Mouse (Mus musculus) c-Kit-negative CD71-positive TER-119-positive erythroid progenitor cells, embryonic 14.5 days (primary cell): Measurements from ENCODE around the gene Tor3a.
"Not testable (repeated sequence)": the region's sequence is repeated elsewhere in the genome, so short reads cannot be mapped to it uniquely, and the experiment has no call there.

Experiments
- DNase-seq: peaks from one replicate; pipeline ENCODE4 v3.0.0-alpha.2; 2013; ENCODE audit warnings: low read depth, low spot score

The Tor3a gene

DNA sequence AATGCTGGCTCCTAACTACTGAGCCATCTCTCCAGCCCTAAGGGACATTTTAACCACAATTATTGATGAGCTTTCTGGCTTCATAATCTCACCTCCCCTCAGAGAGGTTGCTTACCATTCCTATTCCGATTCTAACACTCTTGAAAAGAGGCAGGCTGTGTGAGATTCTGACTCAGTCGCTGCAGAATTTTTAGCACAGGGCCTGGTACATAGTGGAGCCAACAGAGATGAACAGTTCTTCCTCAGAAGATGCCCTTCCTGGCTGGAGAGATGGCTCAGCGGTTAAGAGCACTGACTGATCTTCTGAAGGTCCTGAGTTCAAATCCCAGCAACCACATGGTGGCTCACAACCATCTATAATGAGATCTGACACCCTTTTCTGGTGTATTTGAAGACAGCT, 2.2 kb downstream of the Tor3a start:
- DNase-seq: no peak

DNA sequence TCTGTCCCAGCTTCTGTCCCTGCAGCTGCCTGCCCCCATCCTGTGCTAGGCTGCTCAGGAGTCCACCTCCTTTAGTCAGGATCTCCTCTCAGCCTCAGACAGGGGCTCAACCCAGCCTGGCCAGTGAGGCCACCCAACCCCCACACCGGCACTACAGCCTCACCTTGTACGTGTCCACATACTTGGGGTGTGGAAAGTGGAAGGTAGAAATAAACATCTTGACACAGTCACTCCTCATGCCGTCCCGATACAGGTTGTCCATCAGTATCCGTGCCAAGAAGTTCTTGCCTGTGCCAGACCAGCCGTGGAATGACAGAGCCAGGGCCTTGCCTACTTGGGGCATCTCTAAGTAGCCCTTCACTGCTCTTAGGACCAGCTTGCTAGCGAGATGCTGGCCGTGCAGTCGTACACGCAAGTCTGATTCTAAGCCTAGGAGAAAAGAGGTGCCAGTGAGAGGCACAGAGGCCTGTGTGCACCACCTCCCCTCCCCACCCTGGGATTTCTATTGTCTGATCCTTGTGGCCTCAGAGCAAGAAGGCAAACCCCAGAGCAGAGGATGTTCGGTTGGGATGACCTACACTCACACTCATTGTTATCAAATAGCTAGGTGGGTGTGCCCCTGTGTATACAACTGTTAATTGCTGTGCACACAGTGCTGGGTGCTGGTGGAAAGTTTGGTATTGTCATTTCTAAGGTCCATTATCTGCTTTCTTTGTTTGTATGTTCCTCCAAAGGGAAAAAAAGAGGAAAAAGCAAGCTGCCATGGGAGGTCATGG, 4.8 kb downstream of the Tor3a start:
- DNase-seq: no peak

- no peak for DNase-seq
Measured at GRCm38 (mm10) chr1:156668602-156669001, 5.6 kb downstream of the Tor3a start.

- no peak for DNase-seq
Measured at GRCm38 (mm10) chr1:156667141-156667926, 6.8 kb downstream of the Tor3a start.

GRCm38 (mm10) chr1:156665777-156666176, 8.4 kb downstream of the Tor3a start:
- DNase-seq: no peak

DNA sequence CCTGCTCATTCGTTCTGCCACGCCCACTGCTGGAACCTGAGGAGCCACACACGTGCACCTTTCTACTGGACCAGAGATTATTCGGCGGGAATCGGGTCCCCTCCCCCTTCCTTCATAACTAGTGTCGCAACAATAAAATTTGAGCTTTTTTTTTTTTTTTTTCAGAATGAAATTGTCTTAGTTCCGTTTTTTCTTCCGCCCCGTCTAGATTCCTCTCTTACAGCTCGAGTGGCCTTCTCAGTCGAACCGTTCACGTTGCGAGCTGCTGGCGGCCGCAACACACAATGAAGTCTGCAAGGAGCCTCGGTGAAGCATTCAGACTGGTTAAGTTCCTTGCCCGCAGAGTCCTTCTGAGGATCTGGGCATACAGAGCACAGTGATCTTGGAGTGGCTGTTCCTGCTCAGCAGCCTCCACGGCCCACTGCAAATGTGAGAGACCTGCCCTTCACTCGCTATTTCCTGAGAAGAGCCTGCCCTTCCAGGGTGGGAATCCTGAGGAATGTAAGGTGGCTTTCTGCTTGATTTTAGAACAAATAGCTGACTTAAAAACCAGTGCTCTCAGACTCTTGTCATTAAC, 13.4 kb downstream of the Tor3a start:
- DNase-seq: not testable (repeated sequence)

GRCm38 (mm10) chr1:156659906-156660659, 14.1 kb downstream of the Tor3a start:
- no peak for DNase-seq

DNA sequence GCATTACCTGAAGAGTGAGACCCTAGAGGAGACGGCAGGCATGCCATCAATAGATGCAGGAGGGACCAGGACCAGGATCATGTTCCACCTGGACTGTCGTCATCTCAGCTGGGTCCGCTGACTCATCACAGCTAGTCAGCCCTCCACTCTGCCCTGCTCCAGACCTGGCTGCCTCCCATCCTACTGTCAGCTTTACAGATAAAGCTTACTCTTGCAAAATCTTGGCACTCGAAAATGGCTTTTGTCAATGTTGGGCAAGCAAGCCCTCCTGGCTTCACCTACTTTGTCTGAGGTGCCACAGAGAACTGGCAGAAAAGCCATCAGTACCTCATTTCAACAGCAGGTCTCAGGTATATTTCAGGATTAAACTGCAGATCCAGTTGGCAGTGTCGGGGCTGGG, 15.5 kb downstream of the Tor3a start:
- no peak for DNase-seq

GRCm38 (mm10) chr1:156657523-156657922, 16.6 kb downstream of the Tor3a start:
- DNase-seq: no peak

- no peak for DNase-seq
Measured at GRCm38 (mm10) chr1:156654735-156655530, 19.2 kb downstream of the Tor3a start.

DNA sequence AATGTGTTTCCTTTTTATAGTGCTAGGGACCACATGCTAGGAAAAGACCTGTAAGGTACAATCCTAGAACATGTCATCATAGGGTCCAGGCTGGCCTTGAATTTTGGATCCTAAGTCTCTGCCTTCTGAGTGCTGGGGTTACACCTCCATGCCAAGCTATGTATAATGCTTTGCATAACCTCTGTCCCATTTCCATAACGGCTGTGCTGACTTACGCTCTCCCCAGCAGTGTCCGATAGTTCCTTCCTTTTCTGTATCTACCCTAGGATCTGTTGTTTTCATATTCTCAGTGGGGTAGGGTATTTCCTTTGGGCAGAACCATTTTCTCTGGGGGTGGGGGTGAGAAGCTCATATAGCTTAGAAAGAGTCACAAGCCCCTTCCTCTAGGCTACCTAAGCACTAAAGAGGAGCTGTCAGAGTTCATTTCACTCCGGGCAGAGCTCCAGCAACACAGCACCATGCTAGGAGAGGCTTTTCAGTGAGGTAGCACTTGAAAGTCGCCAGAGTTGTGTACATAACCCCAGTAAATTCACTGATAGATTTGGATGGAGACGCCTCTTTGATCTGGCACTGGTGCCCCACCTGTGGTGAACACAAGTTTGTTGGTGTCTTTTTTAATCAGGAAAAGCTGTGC, 21.9 kb downstream of the Tor3a start:
- no peak for DNase-seq

GRCm38 (mm10) chr1:156650631-156651030, 23.5 kb downstream of the Tor3a start:
- DNase-seq: no peak

GRCm38 (mm10) chr1:156648705-156649104, 25.5 kb downstream of the Tor3a start:
- no peak for DNase-seq

- no peak for DNase-seq
Measured at GRCm38 (mm10) chr1:156645971-156646370, 28.2 kb downstream of the Tor3a start.

DNA sequence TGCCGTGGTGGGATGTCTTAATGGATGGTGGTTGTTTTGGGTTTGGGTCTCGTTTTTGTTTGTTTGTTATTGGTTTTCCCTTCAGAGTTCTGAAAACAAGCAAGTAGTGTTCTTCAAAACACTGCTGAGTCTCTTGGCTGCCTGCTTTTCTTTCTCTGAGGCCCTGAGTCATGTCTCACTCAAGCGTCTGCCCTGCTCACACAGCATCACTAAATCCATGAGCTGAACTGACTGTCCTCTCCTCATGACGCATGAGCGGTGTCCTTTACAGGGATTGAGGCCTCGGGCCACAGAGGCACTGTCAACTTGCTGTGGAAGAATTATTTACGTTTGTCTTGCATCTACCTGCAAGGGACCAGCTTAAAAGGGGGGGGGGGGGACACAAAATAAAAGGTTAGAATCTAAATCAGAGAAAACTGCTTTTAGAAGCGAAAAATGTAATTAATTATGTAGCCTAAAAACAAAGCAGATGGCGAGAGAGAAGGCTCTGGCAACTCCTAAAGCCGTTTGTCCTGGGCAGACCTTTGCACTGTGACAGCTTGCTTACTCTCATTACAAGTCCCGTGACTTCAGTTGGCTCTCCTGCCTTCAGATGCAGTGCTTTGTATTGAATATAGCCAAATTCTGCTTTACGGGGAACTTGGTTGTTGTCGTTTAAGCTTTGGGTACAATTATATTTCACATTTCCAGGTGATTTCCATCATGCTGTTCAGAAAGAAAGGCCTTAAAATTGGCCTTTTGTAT, 29.2 kb downstream of the Tor3a start:
- DNase-seq: no peak

- DNase-seq: no peak
Measured at GRCm38 (mm10) chr1:156644061-156644460, 30.1 kb downstream of the Tor3a start.

GRCm38 (mm10) chr1:156642813-156643212, 31.3 kb downstream of the Tor3a start:
- no peak for DNase-seq

- DNase-seq: no peak
Measured at GRCm38 (mm10) chr1:156641808-156642207, 32.3 kb downstream of the Tor3a start.

DNA sequence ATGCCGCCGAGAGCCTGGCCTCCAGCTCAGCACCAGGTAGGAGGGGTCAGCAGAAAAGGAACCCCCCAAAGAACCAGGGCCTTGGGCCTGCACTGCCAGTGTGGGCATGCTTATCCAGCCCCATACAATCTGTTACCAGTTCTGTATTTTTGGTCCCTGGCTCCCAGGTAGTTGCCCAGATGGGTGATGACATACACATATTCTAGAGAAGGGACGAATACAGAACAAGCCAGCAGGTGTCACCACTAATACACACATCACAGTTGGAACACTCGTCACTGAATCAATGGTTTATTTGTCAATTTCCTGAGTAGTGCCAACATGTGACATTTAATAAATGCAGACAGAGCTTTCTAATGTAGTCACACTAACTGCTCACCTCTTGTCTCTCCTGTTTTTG, 33.6 kb downstream of the Tor3a start:
- DNase-seq: no peak

GRCm38 (mm10) chr1:156639455-156639854, 34.7 kb downstream of the Tor3a start:
- no peak for DNase-seq
